Mouse (Mus musculus) CH12.LX (cell line): Measurements from ENCODE around the gene Tpk1. TPM values are rescaled to one million over a fixed set of nuclear protein-coding genes. Genes with fewer than 3 reads are reported as not detected.

Experiments used
- DNase-seq: peaks from one replicate; pipeline ENCODE4 v3.0.0-alpha.2; 2013; ENCODE audit errors: extremely low read depth
- H3K27ac ChIP-seq: 2 replicates; pipeline ENCODE4 v1.5.1; 2012; ENCODE audit warnings: low read depth, mild to moderate bottlenecking, control low read depth, moderate library complexity; ENCODE audit not compliant: insufficient read depth
- H3K27me3 ChIP-seq: replicated peaks from 2 replicates; pipeline ENCODE3; 2012; ENCODE audit warnings: inconsistent platforms
- H3K36me3 ChIP-seq, 2 experiments: replicated peaks in 1 of 2; 2 replicates each; pipeline versions ENCODE3 to v1.6.1; 2012; ENCODE audit warnings: inconsistent platforms in 1 of 2, low read length in 1 of 2, mild to moderate bottlenecking in 1 of 2, mixed read lengths in 1 of 2, moderate library complexity in 1 of 2; ENCODE audit not compliant: control insufficient read depth in 1 of 2, insufficient read depth in 1 of 2
- H3K4me1 ChIP-seq, 2 experiments: 2 replicates each; pipeline ENCODE4 v1.6.1; 2012; ENCODE audit warnings: inconsistent platforms in 1 of 2, moderate library complexity in 1 of 2; ENCODE audit not compliant: insufficient read depth in 2 of 2, control insufficient read depth in 1 of 2
- H3K4me2 ChIP-seq: 2 replicates; pipeline ENCODE4 v1.6.1; 2012; ENCODE audit warnings: low read depth, mild to moderate bottlenecking, control low read depth; ENCODE audit not compliant: poor library complexity, insufficient read depth, severe bottlenecking
- H3K4me3 ChIP-seq, 3 experiments: fragments of 150-350 bp in 1 of 3; sonication (generic) in 1 of 3; replicated peaks in 1 of 3; 2 replicates each; pipeline versions ENCODE3 to v1.5.1; 2011 to 2012; ENCODE audit warnings: low read depth in 2 of 3, low read length in 2 of 3, mild to moderate bottlenecking in 2 of 3, moderate library complexity in 2 of 3, control low read depth in 1 of 3, improper control_type of control experiment in 1 of 3, inconsistent platforms in 1 of 3, mixed read lengths in 1 of 3; ENCODE audit not compliant: poor library complexity in 1 of 3
- H3K79me2 ChIP-seq: replicated peaks from 2 replicates; pipeline ENCODE4 v1.6.1; 2012; ENCODE audit warnings: mild to moderate bottlenecking, moderate library complexity; ENCODE audit not compliant: control insufficient read depth, poor library complexity, insufficient read depth, severe bottlenecking; ENCODE audit errors: extremely low read depth
- H3K9ac ChIP-seq: 2 replicates; pipeline ENCODE4 v1.6.1; 2012; ENCODE audit warnings: low read depth, mild to moderate bottlenecking, control low read depth, moderate library complexity; ENCODE audit not compliant: insufficient read depth
- H3K9me3 ChIP-seq: replicated peaks from 2 replicates; pipeline ENCODE3; 2012; ENCODE audit warnings: low read length, inconsistent platforms, mixed read lengths
- BHLHE40 ChIP-seq: IDR thresholded peaks from 2 replicates; pipeline ENCODE4 v1.6.1; 2011; ENCODE audit warnings: mild to moderate bottlenecking, low read depth, low read length, improper control_type of control experiment
- CTCF ChIP-seq, 2 experiments: IDR thresholded peaks in 1 of 2; conservative IDR thresholded peaks in 1 of 2; 2 replicates each; pipeline ENCODE4 v1.5.1; 2011 to 2012; ENCODE audit warnings: low read depth in 2 of 2, low read length in 2 of 2, improper control_type of control experiment in 1 of 2, inconsistent platforms in 1 of 2, mild to moderate bottlenecking in 1 of 2, moderate library complexity in 1 of 2
- ELF1 ChIP-seq: IDR thresholded peaks from 2 replicates; pipeline ENCODE4 v1.6.1; 2014; ENCODE audit warnings: low read depth, mild to moderate bottlenecking, inconsistent platforms, low read length, improper control_type of control experiment
- ETS1 ChIP-seq: conservative IDR thresholded peaks from 2 replicates; pipeline ENCODE4 v1.6.1; 2012; ENCODE audit warnings: low read depth, mild to moderate bottlenecking, inconsistent platforms, low read length, improper control_type of control experiment, moderate library complexity
- GABPA ChIP-seq: IDR thresholded peaks from 2 replicates; pipeline ENCODE4 v1.6.1; 2012; ENCODE audit warnings: low read depth, low read length, improper control_type of control experiment, inconsistent platforms; ENCODE audit not compliant: insufficient replicate concordance
- IRF4 ChIP-seq: IDR thresholded peaks from 2 replicates; pipeline ENCODE4 v1.6.1; 2014; ENCODE audit warnings: low read depth, mild to moderate bottlenecking, inconsistent platforms, low read length, improper control_type of control experiment
- JUND ChIP-seq: conservative IDR thresholded peaks from 2 replicates; pipeline ENCODE4 v1.6.1; 2011; ENCODE audit warnings: low read depth, low read length, improper control_type of control experiment
- KAT2A ChIP-seq: IDR thresholded peaks from 2 replicates; pipeline ENCODE4 v1.6.1; 2012; ENCODE audit warnings: low read length, improper control_type of control experiment, inconsistent platforms; ENCODE audit not compliant: insufficient replicate concordance
- MAFK ChIP-seq: IDR thresholded peaks from 2 replicates; pipeline ENCODE4 v1.6.1; 2011; ENCODE audit warnings: low read length, improper control_type of control experiment; ENCODE audit not compliant: insufficient replicate concordance
- MAX ChIP-seq: IDR thresholded peaks from 2 replicates; pipeline ENCODE4 v1.6.1; 2011; ENCODE audit warnings: low read length, improper control_type of control experiment
- MAZ ChIP-seq: IDR thresholded peaks from 2 replicates; pipeline ENCODE4 v1.6.1; 2012; ENCODE audit warnings: low read depth, mild to moderate bottlenecking, inconsistent platforms, low read length, improper control_type of control experiment, moderate library complexity
- MEF2A ChIP-seq: IDR thresholded peaks from 2 replicates; pipeline ENCODE4 v1.6.1; 2014; ENCODE audit warnings: low read depth, mild to moderate bottlenecking, inconsistent platforms, low read length, improper control_type of control experiment, borderline replicate concordance
- MYC ChIP-seq: IDR thresholded peaks from 2 replicates; pipeline ENCODE4 v1.6.1; 2011; ENCODE audit warnings: low read depth, mild to moderate bottlenecking, improper control_type of control experiment, low read length
- NRF1 ChIP-seq: IDR thresholded peaks from 2 replicates; pipeline ENCODE4 v1.6.1; 2014; ENCODE audit warnings: low read depth, mild to moderate bottlenecking, inconsistent platforms, low read length, improper control_type of control experiment, moderate library complexity
- PAX5 ChIP-seq: IDR thresholded peaks from 2 replicates; pipeline ENCODE4 v1.6.1; 2012; ENCODE audit warnings: low read length, inconsistent platforms, mixed read lengths
- POLR2A ChIP-seq: IDR thresholded peaks from 2 replicates; pipeline ENCODE4 v1.6.1; 2011; ENCODE audit warnings: low read depth, mild to moderate bottlenecking, improper control_type of control experiment, low read length
- SIN3A ChIP-seq: IDR thresholded peaks from 2 replicates; pipeline ENCODE4 v1.6.1; 2012; ENCODE audit warnings: low read length, improper control_type of control experiment, inconsistent platforms
- SMC3 ChIP-seq: IDR thresholded peaks from 2 replicates; pipeline ENCODE4 v1.6.1; 2011; ENCODE audit warnings: low read depth, low read length, improper control_type of control experiment
- TBP ChIP-seq: conservative IDR thresholded peaks from 2 replicates; pipeline ENCODE4 v1.6.1; 2011; ENCODE audit warnings: low read depth, low read length, improper control_type of control experiment
- UBTF ChIP-seq: IDR thresholded peaks from 2 replicates; pipeline ENCODE4 v1.6.1; 2012; ENCODE audit warnings: low read depth, mild to moderate bottlenecking, inconsistent platforms, low read length, improper control_type of control experiment, moderate library complexity
- USF1 ChIP-seq: IDR thresholded peaks from 2 replicates; pipeline ENCODE4 v1.6.1; 2014; ENCODE audit warnings: low read depth, mild to moderate bottlenecking, inconsistent platforms, low read length, improper control_type of control experiment
- USF2 ChIP-seq: conservative IDR thresholded peaks from 2 replicates; pipeline ENCODE4 v1.6.1; 2011; ENCODE audit warnings: low read depth, low read length, improper control_type of control experiment
- ZC3H11A ChIP-seq: IDR thresholded peaks from 2 replicates; pipeline ENCODE4 v1.6.1; 2012; ENCODE audit warnings: low read depth, mild to moderate bottlenecking, inconsistent platforms, low read length, improper control_type of control experiment
- ZMIZ1 ChIP-seq: IDR thresholded peaks from 2 replicates; pipeline ENCODE4 v1.6.1; 2012; ENCODE audit warnings: low read depth, mild to moderate bottlenecking, inconsistent platforms, low read length, improper control_type of control experiment
- ZNF384 ChIP-seq: IDR thresholded peaks from 2 replicates; pipeline ENCODE4 v1.6.1; 2012; ENCODE audit warnings: low read depth, low read length, improper control_type of control experiment, inconsistent platforms
- dilution Hi-C: fragments of 300-500 bp; cut with MboI; formaldehyde crosslinking; loops from 2 replicates; pipeline ENCODE4 v1.14.3; 2020; ENCODE audit warnings: low sequenced_read_pairs; ENCODE audit not compliant: extremely low pct_unique_long_range_greater_than_20kb, extremely low pct_ligation_motif_present
- in situ Hi-C: fragments of 300-500 bp; cut with MboI; formaldehyde crosslinking; loops from 3 replicates; pipeline ENCODE4 v1.14.3; 2019; ENCODE audit warnings: low sequenced_read_pairs, low pct_ligation_motif_present, low pct_unique_long_range_greater_than_20kb, mixed read lengths
- polyA plus RNA-seq: library from polyadenylated mRNA; unstranded; fragments of >175 nt; gene quantifications from 2 replicates; pipeline ENCODE4 v1.2.1, GENCODE M21; 2012; ENCODE audit warnings: low read depth; ENCODE audit not compliant: insufficient read length
- total RNA-seq, 2 experiments: library from RNA; depleted of rRNA; stranded (reverse); fragments of 300-350 nt in 1 of 2; fragments of >200 nt in 1 of 2; gene quantifications; 2 replicates each; pipeline ENCODE4 v1.2.3; 2012 to 2014

The Tpk1 gene
- total and polyA plus RNA-seq, 3 experiments: 3.9 to 6.3 (median 4.8) TPM

DNA sequence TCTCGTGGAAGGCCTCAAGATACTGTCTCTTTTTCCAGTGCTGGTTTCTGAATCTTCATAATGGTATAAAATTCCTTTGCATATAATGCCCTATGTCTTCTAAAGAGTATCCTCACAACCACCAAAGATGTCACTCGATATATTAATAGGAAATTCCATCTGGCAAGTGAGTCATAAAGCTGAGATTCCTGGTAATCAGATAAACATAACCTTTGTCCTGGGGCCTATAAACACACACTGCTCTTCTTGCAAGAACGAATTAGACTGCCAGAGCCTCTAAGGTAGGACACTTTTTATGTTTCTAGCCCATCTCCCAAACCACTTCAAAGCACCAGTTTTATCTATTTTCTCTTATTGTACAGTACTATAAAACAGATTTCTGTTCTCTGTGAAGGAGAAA, 185.4 kb downstream of the Tpk1 start:
- no peak for DNase-seq
- H3K27me3 ChIP-seq: no peaks in the 10 kb centered on the region
- no peaks in the 10 kb centered on the region for H3K9me3 ChIP-seq
- no peak for TF ChIP-seq SIN3A
- no peak for TF ChIP-seq GABPA
- no peak for TF ChIP-seq ZMIZ1
- no peak for TF ChIP-seq KAT2A
- TF ChIP-seq POLR2A: no peak
- TF ChIP-seq MAFK: no peak
- no peak for TF ChIP-seq PAX5
- TF ChIP-seq SMC3: no peak
- TF ChIP-seq BHLHE40: no peak
- TF ChIP-seq ZNF384: no peak
- TF ChIP-seq ETS1: no peak
- no peak for TF ChIP-seq NRF1
- TF ChIP-seq USF2: no peak
- no peak for TF ChIP-seq MYC
- TF ChIP-seq MAX: no peak
- TF ChIP-seq, all 38 proteins: peak for 0
- no peak overlapping the region for H3K27ac ChIP-seq
- dilution Hi-C loops: no loop called here
- no peaks in the 10 kb centered on the region for H3K36me3 ChIP-seq
- H3K9ac ChIP-seq: no peak overlapping the region
- no peak overlapping the region for H3K4me2 ChIP-seq
- in situ Hi-C loops: no loop called here
- H3K4me1 ChIP-seq: no peaks in the 10 kb centered on the region
- H3K4me3 ChIP-seq: no peak overlapping the region
- H3K79me2 ChIP-seq: no peaks in the 10 kb centered on the region

DNA sequence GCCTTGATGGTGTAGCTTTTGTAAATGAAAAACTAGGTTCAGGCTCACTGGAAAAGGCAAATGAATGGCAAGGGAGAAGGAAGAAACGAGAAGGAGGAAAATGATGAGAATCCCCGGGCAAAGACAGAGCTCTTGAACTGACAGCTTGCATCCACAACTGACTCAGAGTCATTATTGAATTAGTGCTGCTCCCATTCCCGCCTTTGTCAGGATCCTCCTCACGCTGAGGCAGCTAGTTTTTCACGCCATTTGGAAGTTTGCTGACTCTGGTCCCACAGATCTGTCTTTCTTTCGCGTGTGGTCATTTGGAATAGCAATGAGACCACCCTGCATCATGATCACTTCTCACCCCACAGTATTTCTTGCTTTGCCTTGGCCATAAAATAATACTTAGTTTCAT, 187.3 kb downstream of the Tpk1 start:
- no peak overlapping the region for H3K9ac ChIP-seq

More for the DNA sequence above, 187.3 kb downstream of the Tpk1 start:
- no peaks in the 10 kb centered on the region for H3K79me2 ChIP-seq
- no peak for DNase-seq
- dilution Hi-C loops: no loop called here
- H3K4me3 ChIP-seq: no peak overlapping the region
- H3K9me3 ChIP-seq: no peaks in the 10 kb centered on the region
- TF ChIP-seq KAT2A (no peak), GABPA (no peak), TBP (no peak), ZC3H11A (no peak), ZNF384 (no peak), MEF2A (no peak), IRF4 (no peak), SMC3 (no peak), MAX (no peak), POLR2A (no peak), MAZ (no peak), MAFK (no peak), UBTF (no peak), JUND (no peak), CTCF (conservative IDR thresholded peaks at IDR 0.05 in 1 of 2, IDR thresholded peaks at IDR 0.05 in 1 of 2; ENCODE audit: low read depth in 2 of 2, low read length in 2 of 2) (no peak), USF1 (no peak), ELF1 (no peak)
- in situ Hi-C loops: no loop called here
- H3K36me3 ChIP-seq: no peaks in the 10 kb centered on the region
- no peak overlapping the region for H3K4me2 ChIP-seq
- no peaks in the 10 kb centered on the region for H3K27me3 ChIP-seq
- H3K27ac ChIP-seq: no peak overlapping the region
- no peaks in the 10 kb centered on the region for H3K4me1 ChIP-seq
